Mouse (Mus musculus) hindbrain, embryonic 13.5 days (tissue): Measurements from ENCODE around the gene Dgka. TPM values are rescaled to one million over a fixed set of nuclear protein-coding genes. Genes with fewer than 3 reads are reported as not detected.
"Not testable (repeated sequence)": the region's sequence is repeated elsewhere in the genome, so short reads cannot be mapped to it uniquely, and the experiment has no call there.

Source experiments
- ATAC-seq: fragments of 200-750 bp; cut with Nextera tagmentation; 2 replicates; pipeline ENCODE4 v1.8.0; 2017; ENCODE audit warnings: moderate TSS enrichment; ENCODE audit not compliant: low FRiP score
- H3K27ac ChIP-seq: fragments of 300-500 bp; sonication (generic); 2 replicates; pipeline ENCODE4 v1.5.1; 2015; ENCODE audit warnings: inconsistent platforms, mild to moderate bottlenecking, moderate library complexity
- H3K27me3 ChIP-seq: fragments of 300-500 bp; sonication (generic); 2 replicates; pipeline ENCODE4 v1.6.1; 2015; ENCODE audit warnings: mild to moderate bottlenecking, inconsistent platforms
- H3K36me3 ChIP-seq: fragments of 300-500 bp; sonication (generic); 2 replicates; pipeline ENCODE4 v1.6.1; 2015; ENCODE audit warnings: mild to moderate bottlenecking, inconsistent platforms
- H3K4me1 ChIP-seq: fragments of 300-500 bp; sonication (generic); replicated peaks from 2 replicates; pipeline ENCODE4 v1.6.1; 2015; ENCODE audit warnings: inconsistent platforms
- H3K4me2 ChIP-seq: fragments of 300-500 bp; sonication (generic); 2 replicates; pipeline ENCODE4 v1.6.1; 2015; ENCODE audit warnings: inconsistent platforms, mild to moderate bottlenecking, moderate library complexity
- H3K4me3 ChIP-seq: fragments of 300-500 bp; sonication (generic); 2 replicates; pipeline ENCODE4 v1.5.1; 2015; ENCODE audit warnings: mild to moderate bottlenecking, inconsistent platforms
- H3K9ac ChIP-seq: fragments of 300-500 bp; sonication (generic); 2 replicates; pipeline ENCODE4 v1.6.1; 2015; ENCODE audit warnings: mild to moderate bottlenecking, inconsistent platforms
- H3K9me3 ChIP-seq: fragments of 300-500 bp; sonication (generic); 2 replicates; pipeline ENCODE4 v1.6.1; 2016; ENCODE audit warnings: inconsistent platforms
- WGBS: fragments of 180-500 bp; shearing (Covaris S2); methylation state at CpG from one replicate; pipeline ENCODE4 v1.1.7; 2015; 5-methylcytosine and 5-hydroxymethylcytosine counted together
- polyA plus RNA-seq: library from polyadenylated mRNA; unstranded; fragments of >200 nt; fragmentation: Nextera tagmentation; extraction: Ambion mirVana; gene quantifications from 2 replicates; pipeline ENCODE4 v1.2.1, GENCODE M21; 2015

The Dgka gene
- polyA plus RNA-seq, 1 experiment from 2014 or later: 7.0 TPM

GRCm38 (mm10) chr10:128725466-128725865, 19.2 kb downstream of the Dgka start:
- 96% methylated on average over 3 of the region's 4 CpGs for WGBS
- not testable (repeated sequence) for H3K4me1 ChIP-seq, H3K9ac ChIP-seq, ATAC-seq, H3K9me3 ChIP-seq, H3K27me3 ChIP-seq, H3K27ac ChIP-seq, H3K4me2 ChIP-seq, H3K36me3 ChIP-seq, H3K4me3 ChIP-seq

- no peak overlapping the region for H3K9ac ChIP-seq
- no peaks in the 10 kb centered on the region for H3K4me1 ChIP-seq
- H3K4me3 ChIP-seq: no peak overlapping the region
- H3K27me3 ChIP-seq: no peaks in the 10 kb centered on the region; the same call in 1 of the 2 replicates
- H3K9me3 ChIP-seq: no peaks in the 10 kb centered on the region
- 88% methylated on average over 19 of the region's 19 CpGs for WGBS
- H3K27ac ChIP-seq: no peak overlapping the region
- no peak for ATAC-seq
- no peak overlapping the region for H3K4me2 ChIP-seq
- no peaks in the 10 kb centered on the region for H3K36me3 ChIP-seq
These were observed 28.8 kb downstream of the Dgka start for GRCm38 (mm10) chr10:128715559-128716537.

DNA sequence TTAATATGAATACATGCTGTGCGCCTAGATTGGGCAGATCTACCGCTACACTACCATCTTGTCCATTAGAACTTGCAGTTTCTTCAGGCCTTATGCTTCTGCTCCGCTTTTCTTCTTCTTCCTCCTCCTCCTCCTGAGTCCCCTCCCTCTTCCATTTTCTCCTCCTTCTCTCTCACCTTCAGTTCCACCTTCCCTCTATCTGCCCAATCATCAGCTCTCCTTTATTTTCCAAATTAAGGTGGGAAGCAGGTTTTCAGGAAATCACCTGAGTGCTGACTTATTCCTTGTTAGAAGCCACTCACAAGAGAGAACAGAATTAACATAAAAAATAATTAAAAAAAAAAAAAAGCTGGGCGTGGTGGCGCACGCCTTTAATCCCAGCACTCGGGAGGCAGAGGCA, 33.3 kb downstream of the Dgka start:
- WGBS: 99% methylated on average over 7 of the region's 7 CpGs

DNA sequence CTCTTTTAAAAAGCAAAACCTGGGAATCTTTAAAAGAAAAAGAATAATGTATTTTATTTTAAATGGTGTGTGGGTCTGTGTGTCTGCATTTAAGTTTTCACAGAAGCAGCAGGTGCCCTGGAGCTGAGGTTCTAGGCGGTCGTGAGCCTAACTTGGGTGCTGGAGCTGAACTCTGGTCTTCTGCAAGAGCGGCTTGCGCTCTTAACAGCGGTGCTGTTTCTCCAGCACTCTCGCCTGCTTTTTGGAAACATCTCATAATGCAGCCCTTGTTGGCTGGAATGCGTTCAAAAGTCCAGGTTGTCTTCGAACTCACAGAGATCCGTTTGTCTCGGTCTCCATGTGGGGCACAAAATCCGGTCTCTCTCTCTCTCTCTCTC, 39.4 kb downstream of the Dgka start:
- ATAC-seq: 0 out of 2 replicates have a peak, but pooled peaks have one; percentile 27
- Histone ChIP-seq H3K9ac (peak overlapping the region; percentile 63; the same call in 1 of the 2 replicates), H3K4me1 (peaks cover 13% of the 10 kb centered on the region), H3K27ac (no peak overlapping the region), H3K27me3 (no peaks in the 10 kb centered on the region), H3K4me3 (peak overlapping the region; percentile 66), H3K36me3 (0 out of 2 replicates have a peak, but pooled peaks cover 5% of the 10 kb centered on the region), H3K9me3 (no peaks in the 10 kb centered on the region), H3K4me2 (peak overlapping the region; percentile 87)
- 8% methylated on average over 11 of the region's 11 CpGs for WGBS

More for the DNA sequence above, 33.3 kb downstream of the Dgka start:
- H3K4me3 ChIP-seq, H3K4me2 ChIP-seq, H3K9me3 ChIP-seq, ATAC-seq, H3K36me3 ChIP-seq, H3K4me1 ChIP-seq, H3K27ac ChIP-seq, H3K9ac ChIP-seq, H3K27me3 ChIP-seq: not testable (repeated sequence)

DNA sequence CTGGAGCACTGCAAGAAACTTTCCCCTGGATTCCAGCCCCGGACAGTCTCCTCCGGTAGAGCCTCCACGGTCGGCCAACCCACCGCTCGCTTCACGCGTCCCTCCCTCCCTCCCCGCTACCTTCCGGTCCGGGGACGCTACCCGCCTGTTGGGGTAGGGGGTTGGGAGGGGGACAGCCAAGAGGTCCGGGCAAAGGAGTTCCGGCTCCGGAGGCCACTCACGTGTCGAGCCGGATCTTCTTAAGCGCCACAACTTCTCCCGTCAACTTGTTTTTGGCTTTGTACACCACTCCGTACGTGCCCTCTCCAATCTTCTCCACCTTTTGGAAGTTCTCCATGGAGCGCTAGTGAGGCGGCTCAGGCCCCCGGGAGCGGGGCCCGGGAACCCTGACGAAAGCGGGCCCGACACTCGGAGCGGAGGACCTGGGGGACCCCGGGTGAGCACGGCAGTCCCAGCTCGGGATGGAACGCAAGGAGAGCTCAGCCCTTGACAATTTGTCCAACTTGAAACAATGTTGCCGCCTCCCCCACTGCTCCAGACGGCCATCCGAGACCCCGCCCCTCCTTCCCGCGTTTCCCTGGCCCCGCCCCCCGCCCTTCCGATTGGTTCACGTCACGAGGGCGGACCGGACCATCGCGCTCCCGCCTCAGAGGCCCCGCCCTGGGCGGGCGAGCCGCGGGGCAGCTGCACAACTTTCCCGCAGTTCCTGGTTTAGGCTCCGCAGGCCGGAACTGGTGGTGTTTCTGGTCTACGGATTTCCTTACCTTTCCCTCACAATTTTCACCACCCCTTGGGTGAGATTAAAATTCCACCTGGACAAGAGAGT, 40.0 kb downstream of the Dgka start, which contains the start of gene Cdk2:
Gene Cdk2, minus strand, starts transcription at position 541 of the 826 bp plus-strand sequence.
- peak; percentile 95 for ATAC-seq
- peak within 1 kb of the TSS; percentile 87 for H3K4me2 ChIP-seq
- peaks cover 13% of the 10 kb centered on the region for H3K4me1 ChIP-seq
- no peaks in the 10 kb centered on the region for H3K27me3 ChIP-seq
- H3K9me3 ChIP-seq: no peaks in the 10 kb centered on the region
- H3K27ac ChIP-seq: peak within 1 kb of the TSS; percentile 82
- peak within 1 kb of the TSS; percentile 63 for H3K9ac ChIP-seq
- 0 out of 2 replicates have a peak, but pooled peaks cover 5% of the 10 kb centered on the region for H3K36me3 ChIP-seq
- under 1% methylated on average over 57 of the region's 62 CpGs for WGBS
- H3K4me3 ChIP-seq: peak within 1 kb of the TSS; percentile 66

GRCm38 (mm10) chr10:128703895-128704294, 40.8 kb downstream of the Dgka start, which contains the start of gene Pmel:
TSS of gene Pmel (plus strand) at chr10:128704195.
- Histone ChIP-seq H3K27me3 (no peaks in the 10 kb centered on the region), H3K36me3 (peaks cover 7% of the 10 kb centered on the region; the same call in 1 of the 2 replicates), H3K27ac (peak within 1 kb of the TSS; percentile 82), H3K4me2 (peak within 1 kb of the TSS; percentile 87), H3K9me3 (no peaks in the 10 kb centered on the region), H3K4me3 (peak within 1 kb of the TSS; percentile 66), H3K4me1 (peaks cover 13% of the 10 kb centered on the region), H3K9ac (peak within 1 kb of the TSS; percentile 63)
- no peak for ATAC-seq
- 23% methylated on average over 4 of the region's 4 CpGs for WGBS

DNA sequence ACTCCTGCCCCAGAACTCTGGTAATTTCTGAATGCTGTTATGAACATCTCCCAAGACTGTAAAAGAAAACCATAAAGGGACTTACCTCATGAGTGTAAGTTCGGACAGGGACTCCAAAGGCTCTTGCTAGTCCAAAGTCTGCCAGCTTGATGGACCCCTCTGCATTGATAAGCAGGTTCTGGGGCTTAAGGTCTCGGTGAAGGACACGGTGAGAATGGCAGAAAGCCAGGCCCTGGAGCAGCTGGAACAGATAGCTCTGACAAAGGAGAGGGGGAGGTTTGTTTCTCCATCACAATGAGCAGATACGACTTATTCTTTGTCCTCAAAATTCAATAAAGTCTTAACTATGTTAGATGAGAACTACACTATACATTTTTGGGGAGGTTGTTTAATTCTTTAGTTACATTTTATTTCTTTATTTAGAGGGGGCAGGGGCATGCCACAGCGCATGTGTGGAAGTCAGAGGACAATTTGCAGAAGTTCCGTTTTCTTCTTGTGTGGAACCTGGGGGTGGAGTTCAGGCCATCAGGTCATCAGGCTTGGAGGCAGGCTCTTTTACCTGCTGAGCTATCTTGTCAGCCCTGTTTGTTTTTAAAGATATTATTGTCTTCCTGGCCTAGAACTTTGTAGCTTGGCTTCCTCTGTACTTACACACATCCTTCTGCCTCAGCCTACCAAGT, 42.2 kb downstream of the Dgka start:
- no peak overlapping the region for H3K4me2 ChIP-seq
- H3K9ac ChIP-seq: no peak overlapping the region
- H3K27ac ChIP-seq: no peak overlapping the region
- WGBS: 81% methylated on average over 6 of the region's 6 CpGs
- H3K27me3 ChIP-seq: no peaks in the 10 kb centered on the region
- H3K4me3 ChIP-seq: no peak overlapping the region
- peaks cover 13% of the 10 kb centered on the region for H3K4me1 ChIP-seq
- H3K9me3 ChIP-seq: no peaks in the 10 kb centered on the region
- peaks cover 8% of the 10 kb centered on the region; the same call in 1 of the 2 replicates for H3K36me3 ChIP-seq
- ATAC-seq: no peak

DNA sequence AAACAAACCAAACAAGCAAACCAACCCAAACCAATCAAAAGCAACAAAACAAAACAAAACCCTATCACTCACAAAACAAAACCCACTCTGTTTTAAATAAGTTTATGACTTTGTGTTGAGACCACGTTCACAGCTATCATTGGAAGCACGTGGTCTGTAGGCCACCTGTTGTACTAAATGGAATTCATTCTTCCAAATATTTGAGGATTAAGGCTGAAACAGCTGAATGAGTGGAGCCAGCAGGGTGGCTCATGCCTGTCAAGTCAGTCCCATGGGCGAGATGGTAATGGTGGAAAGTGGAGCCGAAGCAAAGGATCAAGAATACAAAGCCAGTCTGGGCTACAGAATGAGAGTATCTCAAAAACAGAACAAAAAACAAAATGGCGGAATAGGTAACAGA, 43.9 kb downstream of the Dgka start:
- no peak overlapping the region for H3K4me3 ChIP-seq
- ATAC-seq: no peak
- WGBS: 97% methylated on average over 5 of the region's 5 CpGs
- no peak overlapping the region for H3K9ac ChIP-seq
- no peaks in the 10 kb centered on the region for H3K27me3 ChIP-seq
- no peaks in the 10 kb centered on the region for H3K9me3 ChIP-seq
- H3K4me1 ChIP-seq: peaks cover 13% of the 10 kb centered on the region
- H3K27ac ChIP-seq: no peak overlapping the region
- H3K4me2 ChIP-seq: no peak overlapping the region
- H3K36me3 ChIP-seq: peaks cover 8% of the 10 kb centered on the region; the same call in 1 of the 2 replicates

DNA sequence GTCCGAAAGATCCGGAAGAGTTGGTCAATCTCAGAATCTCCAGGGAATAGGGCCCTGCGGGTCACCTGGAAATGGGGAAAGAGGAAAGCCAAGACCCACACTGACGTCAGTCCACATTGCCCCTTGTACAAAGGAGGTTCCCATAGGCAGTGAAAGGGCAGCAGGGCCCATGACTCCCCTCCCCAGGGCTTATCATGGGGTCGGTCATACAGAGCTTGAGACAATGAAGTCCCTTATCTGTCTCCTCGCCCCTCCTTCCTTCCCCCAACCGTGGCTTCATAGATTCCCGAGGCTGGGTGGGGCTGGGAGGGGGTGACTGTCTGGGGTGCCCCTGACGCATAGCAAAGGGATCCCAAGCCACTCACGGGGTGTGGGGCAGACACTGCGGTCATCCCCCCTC, 45.0 kb downstream of the Dgka start:
- no peaks in the 10 kb centered on the region for H3K9me3 ChIP-seq
- H3K9ac ChIP-seq: no peak overlapping the region
- no peak for ATAC-seq
- H3K27me3 ChIP-seq: no peaks in the 10 kb centered on the region
- H3K4me3 ChIP-seq: no peak overlapping the region
- peaks cover 16% of the 10 kb centered on the region for H3K4me1 ChIP-seq
- WGBS: 91% methylated on average over 11 of the region's 11 CpGs
- peaks cover 8% of the 10 kb centered on the region; the same call in 1 of the 2 replicates for H3K36me3 ChIP-seq
- H3K27ac ChIP-seq: no peak overlapping the region
- H3K4me2 ChIP-seq: no peak overlapping the region

GRCm38 (mm10) chr10:128699006-128699405, 45.6 kb downstream of the Dgka start:
- Histone ChIP-seq H3K4me3 (no peak overlapping the region), H3K27ac (no peak overlapping the region), H3K27me3 (no peaks in the 10 kb centered on the region), H3K36me3 (peaks cover 8% of the 10 kb centered on the region; the same call in 1 of the 2 replicates), H3K4me2 (no peak overlapping the region), H3K9ac (no peak overlapping the region), H3K4me1 (peaks cover 15% of the 10 kb centered on the region), H3K9me3 (no peaks in the 10 kb centered on the region)
- WGBS: 88% methylated on average over 5 of the region's 5 CpGs
- ATAC-seq: no peak

- H3K27me3 ChIP-seq: no peaks in the 10 kb centered on the region
- H3K27ac ChIP-seq: peak overlapping the region; percentile 78
- peak overlapping the region; percentile 40; the same call in 1 of the 2 replicates for H3K4me3 ChIP-seq
- H3K9ac ChIP-seq: peak overlapping the region; percentile 59
- WGBS: 84% methylated on average over 6 of the region's 6 CpGs
- H3K4me1 ChIP-seq: peaks cover 11% of the 10 kb centered on the region
- peaks cover 8% of the 10 kb centered on the region; the same call in 1 of the 2 replicates for H3K36me3 ChIP-seq
- H3K4me2 ChIP-seq: peak overlapping the region; percentile 60
- no peaks in the 10 kb centered on the region for H3K9me3 ChIP-seq
- no peak for ATAC-seq
These were observed 47.5 kb downstream of the Dgka start for GRCm38 (mm10) chr10:128697072-128697725.
